Mouse (Mus musculus): Measurements from ENCODE around the gene Rps19. TPM values are rescaled to one million over a fixed set of nuclear protein-coding genes. Genes with fewer than 3 reads are reported as not detected.
A peak's percentile ranks its signal among the peaks of the same experiment; 100 is the strongest.

The Rps19 gene
- polyA plus RNA-seq, 1 experiment from 2014 or later: 2,334 TPM

DNA sequence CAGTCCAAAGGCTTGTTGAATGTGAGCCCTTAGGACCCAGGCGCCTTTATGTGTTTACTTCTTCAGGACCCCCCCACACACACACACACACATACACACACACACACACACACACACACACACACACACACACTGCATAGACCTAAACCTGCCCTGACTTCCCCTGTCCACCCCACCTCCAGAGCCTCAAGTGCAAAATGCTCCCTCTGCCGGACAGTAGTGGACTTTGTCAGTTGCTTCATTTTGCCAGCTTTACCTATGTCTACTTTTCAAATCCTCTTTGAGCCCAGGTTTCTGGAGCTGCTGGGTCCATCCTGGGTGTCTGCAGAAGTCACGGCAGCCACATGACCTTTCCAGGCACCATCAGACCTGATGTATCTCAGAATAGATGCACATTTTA, 20.8 kb downstream of the Rps19 start:
- 14% methylated on average over 3 of the region's 3 CpGs for WGBS
- ATAC-seq: peak; percentile 10; the same call in 1 of the 2 replicates
- peaks cover 29% of the 10 kb centered on the region for H3K4me1 ChIP-seq (ENCODE audit: control insufficient read depth, insufficient read depth, low read length)
- peak overlapping the region; percentile 76 for H3K4me3 ChIP-seq (ENCODE audit: low read length)
- H3K4me2 ChIP-seq (ENCODE audit: low read depth, low read length): peak overlapping the region; percentile 83
- H3K27ac ChIP-seq (ENCODE audit: low read length): no peak overlapping the region
- peak overlapping the region; percentile 90 for H3K9ac ChIP-seq (ENCODE audit: low read depth, low read length)
- no peaks in the 10 kb centered on the region for H3K9me3 ChIP-seq (ENCODE audit: control insufficient read depth, low read length)
- H3K27me3 ChIP-seq (replicated peaks; ENCODE audit: control insufficient read depth, insufficient read depth, low read length): no peaks in the 10 kb centered on the region
- H3K36me3 ChIP-seq (ENCODE audit: control insufficient read depth, insufficient read depth, low read length): peaks cover 10% of the 10 kb centered on the region; the same call in 1 of the 2 replicates

DNA sequence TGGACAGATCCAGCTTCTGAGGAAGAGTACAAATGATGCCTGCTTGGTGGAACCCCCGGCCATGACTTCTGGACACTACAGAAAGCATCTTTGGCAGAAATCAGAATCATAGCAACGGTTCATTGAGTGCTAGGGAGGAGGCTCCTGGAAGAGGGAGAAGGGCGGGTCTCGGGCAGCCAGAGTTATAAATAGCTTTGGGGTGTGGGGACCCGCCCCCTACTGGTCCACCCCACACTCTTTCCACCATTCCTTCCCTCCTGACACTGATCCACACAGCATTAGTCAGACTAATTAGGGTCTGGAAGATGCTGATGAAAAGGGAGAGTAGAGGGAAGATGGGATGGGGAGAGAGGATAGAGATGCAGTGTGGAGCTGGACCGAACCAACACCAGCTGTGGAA, 22.4 kb downstream of the Rps19 start:
- H3K4me3 ChIP-seq (ENCODE audit: low read length): no peak overlapping the region
- no peak overlapping the region for H3K4me2 ChIP-seq (ENCODE audit: low read depth, low read length)
- H3K36me3 ChIP-seq (ENCODE audit: control insufficient read depth, insufficient read depth, low read length): peaks cover 10% of the 10 kb centered on the region; the same call in 1 of the 2 replicates
- H3K9me3 ChIP-seq (ENCODE audit: control insufficient read depth, low read length): no peaks in the 10 kb centered on the region
- no peaks in the 10 kb centered on the region for H3K27me3 ChIP-seq (replicated peaks; ENCODE audit: control insufficient read depth, insufficient read depth, low read length)
- 24% methylated on average over 6 of the region's 6 CpGs for WGBS
- H3K27ac ChIP-seq (ENCODE audit: low read length): no peak overlapping the region
- ATAC-seq: no peak
- peak overlapping the region; percentile 23; the same call in 1 of the 2 replicates for H3K9ac ChIP-seq (ENCODE audit: low read depth, low read length)
- peaks cover 29% of the 10 kb centered on the region for H3K4me1 ChIP-seq (ENCODE audit: control insufficient read depth, insufficient read depth, low read length)

GRCm38 (mm10) chr7:24907211-24907748, 23.1 kb downstream of the Rps19 start:
- WGBS: 27% methylated on average over 13 of the region's 13 CpGs
- H3K9me3 ChIP-seq (ENCODE audit: control insufficient read depth, low read length): no peaks in the 10 kb centered on the region
- no peak overlapping the region for H3K27ac ChIP-seq (ENCODE audit: low read length)
- no peak overlapping the region for H3K4me3 ChIP-seq (ENCODE audit: low read length)
- H3K27me3 ChIP-seq (replicated peaks; ENCODE audit: control insufficient read depth, insufficient read depth, low read length): no peaks in the 10 kb centered on the region
- peak overlapping the region; percentile 48 for H3K9ac ChIP-seq (ENCODE audit: low read depth, low read length)
- H3K4me1 ChIP-seq (ENCODE audit: control insufficient read depth, insufficient read depth, low read length): peaks cover 25% of the 10 kb centered on the region
- no peak for ATAC-seq
- 0 out of 2 replicates have a peak overlapping the region, but pooled peaks have one; percentile 9 for H3K4me2 ChIP-seq (ENCODE audit: low read depth, low read length)
- H3K36me3 ChIP-seq (ENCODE audit: control insufficient read depth, insufficient read depth, low read length): peaks cover 10% of the 10 kb centered on the region; the same call in 1 of the 2 replicates

DNA sequence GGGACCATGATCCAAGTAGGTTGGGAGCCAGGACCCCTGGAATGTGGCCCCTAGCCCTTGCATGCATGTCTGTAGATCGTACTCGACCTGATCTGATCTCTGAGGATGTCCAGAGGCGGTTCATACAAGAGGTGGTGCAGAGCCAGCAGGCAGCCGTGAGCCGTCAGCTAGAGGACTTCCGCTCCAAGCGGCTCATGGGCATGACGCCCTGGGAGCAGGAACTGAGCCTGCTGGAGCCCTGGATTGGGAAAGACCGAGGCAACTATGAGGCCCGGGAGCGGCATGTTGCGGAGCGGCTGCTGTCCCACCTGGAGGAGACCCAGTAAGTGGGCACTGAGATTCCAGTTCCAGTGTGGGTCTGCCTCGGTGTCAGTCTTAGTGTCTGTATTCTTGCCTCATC, 28.3 kb downstream of the Rps19 start:
- Histone ChIP-seq H3K27ac (ENCODE audit: low read length) (no peak overlapping the region), H3K27me3 (replicated peaks; ENCODE audit: control insufficient read depth, insufficient read depth, low read length) (no peaks in the 10 kb centered on the region), H3K4me3 (ENCODE audit: low read length) (no peak overlapping the region), H3K4me2 (ENCODE audit: low read depth, low read length) (no peak overlapping the region), H3K4me1 (ENCODE audit: control insufficient read depth, insufficient read depth, low read length) (peaks cover 1% of the 10 kb centered on the region; the same call in 1 of the 2 replicates), H3K9ac (ENCODE audit: low read depth, low read length) (no peak overlapping the region), H3K36me3 (ENCODE audit: control insufficient read depth, insufficient read depth, low read length) (peaks cover 12% of the 10 kb centered on the region; the same call in 1 of the 2 replicates), H3K9me3 (ENCODE audit: control insufficient read depth, low read length) (no peaks in the 10 kb centered on the region)
- WGBS: 91% methylated on average over 14 of the region's 14 CpGs
- ATAC-seq: no peak

DNA sequence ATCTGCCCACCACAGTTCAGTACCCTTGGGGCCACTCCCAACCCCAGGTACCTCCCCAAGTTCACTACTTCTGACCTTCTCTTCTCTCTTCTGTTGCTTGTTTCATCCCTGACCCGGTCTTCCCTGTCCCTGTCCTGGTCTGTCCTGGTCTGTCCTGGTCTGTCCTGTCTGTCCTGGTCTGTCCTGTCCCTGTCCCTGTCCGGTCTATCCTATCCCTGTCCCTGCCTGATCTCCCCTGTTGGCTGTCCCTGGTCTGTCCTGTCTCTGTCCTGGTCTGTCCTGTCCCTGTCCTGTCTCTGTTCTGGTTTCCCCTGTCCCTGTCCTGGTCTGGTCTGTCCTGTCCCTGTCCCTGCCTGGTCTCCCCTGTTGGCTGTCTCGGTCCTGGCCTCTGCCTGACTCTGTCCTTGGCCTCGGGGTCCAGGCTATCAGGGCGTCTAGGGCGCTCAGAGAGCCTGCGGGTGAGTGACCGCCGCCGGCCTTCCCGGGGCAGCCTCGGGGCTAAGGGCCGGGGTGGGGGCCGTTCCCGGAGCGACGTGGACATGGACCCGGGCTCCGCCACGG, 34.7 kb downstream of the Rps19 start:
- H3K9ac ChIP-seq (ENCODE audit: low read depth, low read length): no peak overlapping the region
- 93% methylated on average over 20 of the region's 20 CpGs for whole genome bisulfite sequencing
- H3K36me3 ChIP-seq (ENCODE audit: control insufficient read depth, insufficient read depth, low read length): peaks cover 44% of the 10 kb centered on the region
- no peaks in the 10 kb centered on the region for H3K27me3 ChIP-seq (replicated peaks; ENCODE audit: control insufficient read depth, insufficient read depth, low read length)
- no peaks in the 10 kb centered on the region for H3K9me3 ChIP-seq (ENCODE audit: control insufficient read depth, low read length)
- no peaks in the 10 kb centered on the region for H3K4me1 ChIP-seq (ENCODE audit: control insufficient read depth, insufficient read depth, low read length)
- no peak for ATAC-seq
- no peak overlapping the region for H3K4me3 ChIP-seq (ENCODE audit: low read length)
- H3K4me2 ChIP-seq (ENCODE audit: low read depth, low read length): no peak overlapping the region
- no peak overlapping the region for H3K27ac ChIP-seq (ENCODE audit: low read length)

DNA sequence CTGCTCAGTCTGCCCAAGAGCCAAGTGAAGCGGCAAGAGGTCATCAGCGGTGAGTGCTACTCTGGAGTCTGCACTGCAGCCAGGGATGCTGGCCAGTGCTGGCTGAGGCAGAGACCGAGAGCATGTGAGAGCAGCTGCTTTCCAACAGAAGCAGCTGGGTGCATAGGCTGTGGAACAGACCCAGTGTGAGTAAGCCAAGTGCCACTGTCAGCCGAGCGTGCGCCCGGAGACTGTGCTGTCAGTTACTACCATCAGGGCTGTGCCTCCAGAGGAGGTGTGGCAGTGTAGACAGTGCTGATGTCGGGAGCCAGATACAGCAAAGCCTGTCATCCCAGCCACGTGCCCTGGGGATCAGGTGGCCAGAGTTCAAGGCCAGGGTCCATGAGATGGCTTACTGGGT, 35.6 kb downstream of the Rps19 start:
- ATAC-seq: peak; percentile 47
- Histone ChIP-seq H3K36me3 (ENCODE audit: control insufficient read depth, insufficient read depth, low read length) (peaks cover 53% of the 10 kb centered on the region), H3K9me3 (ENCODE audit: control insufficient read depth, low read length) (no peaks in the 10 kb centered on the region), H3K27me3 (replicated peaks; ENCODE audit: control insufficient read depth, insufficient read depth, low read length) (no peaks in the 10 kb centered on the region), H3K4me3 (ENCODE audit: low read length) (no peak overlapping the region), H3K9ac (ENCODE audit: low read depth, low read length) (no peak overlapping the region), H3K4me1 (ENCODE audit: control insufficient read depth, insufficient read depth, low read length) (no peaks in the 10 kb centered on the region), H3K27ac (ENCODE audit: low read length) (no peak overlapping the region), H3K4me2 (ENCODE audit: low read depth, low read length) (no peak overlapping the region)
- WGBS: 91% methylated on average over 9 of the region's 9 CpGs

GRCm38 (mm10) chr7:24930475-24930874, 46.3 kb downstream of the Rps19 start:
- peaks cover 63% of the 10 kb centered on the region for H3K27me3 ChIP-seq (replicated peaks; ENCODE audit: control insufficient read depth, insufficient read depth, low read length)
- H3K4me3 ChIP-seq (ENCODE audit: low read length): no peak overlapping the region
- no peak overlapping the region for H3K27ac ChIP-seq (ENCODE audit: low read length)
- H3K4me1 ChIP-seq (ENCODE audit: control insufficient read depth, insufficient read depth, low read length): 0 out of 2 replicates have a peak, but pooled peaks cover 2% of the 10 kb centered on the region
- no peak overlapping the region for H3K4me2 ChIP-seq (ENCODE audit: low read depth, low read length)
- H3K36me3 ChIP-seq (ENCODE audit: control insufficient read depth, insufficient read depth, low read length): peaks cover 9% of the 10 kb centered on the region; the same call in 1 of the 2 replicates
- 46% methylated on average over 6 of the region's 6 CpGs for WGBS
- no peak overlapping the region for H3K9ac ChIP-seq (ENCODE audit: low read depth, low read length)
- ATAC-seq: no peak
- H3K9me3 ChIP-seq (ENCODE audit: control insufficient read depth, low read length): no peaks in the 10 kb centered on the region

DNA sequence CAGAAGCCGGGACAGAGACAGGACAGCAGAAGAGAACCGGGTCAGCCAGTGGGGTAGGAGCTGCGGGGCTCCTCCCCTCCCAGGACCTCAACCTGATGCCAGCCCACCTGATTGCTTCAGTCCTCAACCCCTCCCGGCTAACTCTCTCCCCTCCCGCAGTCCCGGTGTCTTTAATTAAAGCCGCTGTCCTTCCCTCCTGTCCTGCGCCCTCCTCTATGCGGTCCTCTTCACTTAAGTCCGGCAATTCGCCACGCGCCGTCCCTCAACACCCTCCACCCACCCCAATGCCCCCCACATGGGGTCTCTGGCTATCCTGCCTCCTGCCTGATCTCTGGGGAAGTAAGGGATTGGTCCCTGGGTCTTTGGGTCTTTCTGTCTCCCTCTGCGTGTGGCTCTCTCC, 47.5 kb downstream of the Rps19 start:
- H3K27ac ChIP-seq (ENCODE audit: low read length): no peak overlapping the region
- peaks cover 72% of the 10 kb centered on the region for H3K27me3 ChIP-seq (replicated peaks; ENCODE audit: control insufficient read depth, insufficient read depth, low read length)
- no peak overlapping the region for H3K4me2 ChIP-seq (ENCODE audit: low read depth, low read length)
- H3K9me3 ChIP-seq (ENCODE audit: control insufficient read depth, low read length): no peaks in the 10 kb centered on the region
- ATAC-seq: no peak
- H3K4me3 ChIP-seq (ENCODE audit: low read length): no peak overlapping the region
- H3K9ac ChIP-seq (ENCODE audit: low read depth, low read length): no peak overlapping the region
- H3K4me1 ChIP-seq (ENCODE audit: control insufficient read depth, insufficient read depth, low read length): 0 out of 2 replicates have a peak, but pooled peaks cover 2% of the 10 kb centered on the region
- H3K36me3 ChIP-seq (ENCODE audit: control insufficient read depth, insufficient read depth, low read length): 0 out of 2 replicates have a peak, but pooled peaks cover 5% of the 10 kb centered on the region
- 2% methylated on average over 15 of the region's 15 CpGs for whole genome bisulfite sequencing
